Mouse (Mus musculus) urinary bladder, postnatal 4 days (tissue): ENCODE measurements at regions not wholly inside any gene's neighbourhood (a gene's known extent, or its start where the extent isn't known, plus 50 kb on each side); places are given as distances from the start of the nearest gene placed in this dataset.

Experiments used
- DNase-seq, 2 experiments: peaks; one replicate each; pipeline ENCODE4 v3.0.0; 2021 to 2022; ENCODE audit warnings: low spot score in 2 of 2

DNA sequence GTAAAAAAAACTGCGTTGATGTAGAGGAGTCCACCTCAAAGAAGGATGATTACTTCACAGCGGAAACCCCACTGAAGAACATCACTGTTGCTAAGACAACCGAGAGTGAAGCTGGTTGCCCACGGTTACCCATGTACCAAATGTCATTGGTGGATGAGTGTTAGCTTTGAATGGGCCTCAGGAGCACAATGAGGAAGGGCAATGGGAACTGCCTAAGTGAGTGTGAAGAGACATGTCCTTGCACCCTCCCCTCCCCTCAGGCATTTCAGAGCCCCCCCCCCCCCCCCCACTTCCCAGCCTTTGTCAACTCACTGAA lies 96.1 kb upstream of the Chd2 start:
- no peak for DNase-seq

DNA sequence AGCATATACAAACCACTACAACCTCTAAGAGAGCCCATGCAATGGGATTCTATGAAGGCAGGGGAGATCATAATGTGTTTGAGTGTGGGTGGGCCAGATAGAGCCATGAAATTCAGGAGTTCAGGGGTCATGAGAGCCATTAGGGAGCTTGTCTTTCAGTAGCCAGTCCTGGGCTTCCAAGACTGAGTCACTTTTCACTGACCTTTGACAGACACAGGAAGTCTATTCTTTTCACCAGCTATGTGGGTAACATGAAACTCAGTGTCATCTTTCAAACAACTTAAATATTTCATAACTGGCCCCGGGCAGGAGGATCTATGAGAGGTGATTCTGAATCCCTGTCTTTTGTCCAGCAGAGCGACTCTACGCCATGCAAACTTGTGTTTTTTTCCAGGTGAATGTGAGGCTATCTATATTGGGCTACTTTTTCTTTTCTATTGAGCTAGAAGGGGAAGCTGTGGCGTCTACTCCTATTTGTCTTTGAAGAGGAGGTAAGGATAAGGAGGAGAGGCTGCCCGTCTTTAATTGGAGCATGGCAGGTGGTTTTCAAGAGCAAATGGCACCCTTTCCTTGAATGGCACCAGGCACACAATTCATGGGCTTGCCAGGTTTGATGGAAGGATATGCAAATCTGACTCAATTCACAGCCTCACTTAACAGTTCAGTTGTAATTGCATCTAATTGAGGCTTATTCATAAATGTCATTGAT lies 95.6 kb upstream of the Chd2 start:
- no peak for DNase-seq

- DNase-seq = no peak
Measured at GRCm38 (mm10) chr7:73635422-73635821, 93.8 kb upstream of the Chd2 start.

DNA sequence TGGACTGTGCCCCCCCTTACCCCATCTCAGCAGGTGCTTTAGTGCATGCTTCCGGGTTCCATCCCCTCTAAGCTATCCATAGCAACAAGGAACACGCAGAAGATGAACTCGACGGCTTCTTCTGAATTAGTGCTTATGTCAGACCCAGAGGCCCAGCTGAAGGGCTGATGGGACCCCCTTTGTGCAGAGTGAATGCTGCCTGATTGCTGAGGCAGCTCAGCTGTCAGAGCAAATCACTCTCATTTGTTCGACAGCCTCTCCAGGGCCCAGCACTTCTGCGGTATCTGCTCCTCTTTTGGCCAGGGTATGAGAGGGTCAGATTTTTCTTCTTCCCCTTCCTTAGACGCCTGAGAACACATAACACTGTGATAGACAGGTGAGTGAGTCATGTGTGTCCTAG lies 89.2 kb upstream of the Chd2 start:
- no peak for DNase-seq

GRCm38 (mm10) chr7:73629182-73629581 lies 87.6 kb upstream of the Chd2 start:
- DNase-seq = no peak

- DNase-seq = peak in 1 of 2 experiments; percentile 47
Measured at GRCm38 (mm10) chr7:73628071-73628470, 86.4 kb upstream of the Chd2 start.

DNA sequence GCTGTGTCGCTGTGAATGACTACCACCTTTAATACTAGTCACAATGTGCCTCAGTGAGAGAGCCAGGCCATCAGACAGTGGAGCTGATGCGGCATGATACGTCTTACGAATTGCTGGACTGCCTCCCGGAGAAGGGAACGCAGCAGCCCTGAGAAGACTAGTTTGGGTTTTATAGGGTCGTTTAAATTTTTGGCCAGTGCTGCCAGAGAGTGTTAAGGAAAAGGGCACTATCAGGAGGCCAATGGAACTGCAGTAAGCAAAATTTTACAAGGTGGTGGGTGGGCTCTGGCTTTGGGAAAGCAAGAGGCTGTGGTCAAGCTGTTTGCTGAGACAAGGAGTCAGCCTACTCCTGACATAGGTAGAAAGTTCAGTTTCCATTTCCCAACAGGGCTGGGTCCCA lies 84.7 kb upstream of the Chd2 start:
- no peak for DNase-seq

DNA sequence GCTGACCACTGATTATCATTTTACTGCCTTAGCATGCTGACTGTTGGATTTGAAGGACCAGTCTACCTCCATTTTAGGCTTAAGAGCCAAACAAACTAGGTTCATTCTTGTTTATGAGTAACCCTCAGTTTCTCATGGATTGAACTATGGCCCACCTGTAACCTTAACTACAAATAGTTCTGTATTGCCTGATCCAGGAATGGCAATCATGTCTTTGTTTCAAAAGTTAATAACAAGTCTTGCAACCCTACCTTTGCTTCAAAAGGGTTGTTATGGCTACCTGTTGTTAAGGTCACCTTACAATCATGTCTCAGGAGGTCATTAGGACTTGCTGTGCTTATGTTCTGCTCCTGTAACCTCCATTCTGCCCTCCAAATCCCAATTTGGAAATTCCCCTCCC lies 84.0 kb upstream of the Chd2 start:
- no peak for DNase-seq

GRCm38 (mm10) chr7:73624992-73625391 lies 83.4 kb upstream of the Chd2 start:
- DNase-seq = no peak

DNA sequence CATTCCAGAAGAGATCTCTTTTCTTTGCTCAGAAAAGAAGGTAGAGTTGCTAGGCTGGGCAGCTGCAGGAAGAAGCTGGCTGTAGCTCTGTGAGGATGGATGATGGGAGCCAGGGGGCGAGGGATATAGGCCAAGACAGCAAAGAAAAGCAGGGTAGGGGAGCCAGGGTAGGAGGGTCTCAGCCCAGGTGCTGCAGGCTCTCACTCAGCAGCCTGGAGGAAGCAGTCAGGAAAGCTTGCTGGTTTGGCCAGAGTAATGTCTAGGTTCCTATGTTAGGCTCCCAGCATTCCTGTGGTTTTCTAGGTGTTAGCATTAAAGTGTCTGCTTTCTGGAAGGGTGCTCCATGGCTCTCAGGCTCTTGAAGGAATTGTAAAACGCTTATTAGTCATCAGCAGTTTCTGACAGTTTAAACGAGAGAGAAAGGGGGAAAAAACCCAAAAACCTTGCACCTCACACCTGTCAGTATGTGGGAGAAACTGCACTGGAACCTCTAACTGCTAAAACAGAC lies 82.5 kb upstream of the Chd2 start:
- DNase-seq = no peak

- no peak for DNase-seq
Measured at GRCm38 (mm10) chr7:73622468-73622867, 80.8 kb upstream of the Chd2 start.

DNA sequence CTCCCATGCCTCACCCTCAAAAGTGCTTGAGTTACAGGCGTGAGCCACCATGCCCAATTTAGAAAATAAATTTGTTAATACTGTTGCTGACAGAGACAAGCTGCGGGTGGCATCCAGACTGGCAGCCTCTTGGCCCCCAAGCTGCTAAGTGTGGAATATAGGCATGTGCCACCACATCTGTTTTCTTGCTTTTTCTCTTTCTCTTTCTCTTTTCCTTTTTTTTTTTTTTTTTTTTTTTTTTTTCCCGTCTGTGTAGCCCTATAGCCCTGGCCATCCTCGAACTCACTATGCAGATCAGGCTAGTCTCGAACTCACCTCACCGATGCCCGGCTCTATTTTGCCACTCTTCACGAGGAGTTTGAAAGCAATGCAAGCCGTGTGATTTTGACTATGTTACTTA lies 78.7 kb upstream of the Chd2 start:
- DNase-seq = no peak

GRCm38 (mm10) chr7:73618758-73619416 lies 77.3 kb upstream of the Chd2 start:
- no peak for DNase-seq

GRCm38 (mm10) chr7:73617910-73618757 lies 76.5 kb upstream of the Chd2 start:
- DNase-seq = peak; percentile 99

DNA sequence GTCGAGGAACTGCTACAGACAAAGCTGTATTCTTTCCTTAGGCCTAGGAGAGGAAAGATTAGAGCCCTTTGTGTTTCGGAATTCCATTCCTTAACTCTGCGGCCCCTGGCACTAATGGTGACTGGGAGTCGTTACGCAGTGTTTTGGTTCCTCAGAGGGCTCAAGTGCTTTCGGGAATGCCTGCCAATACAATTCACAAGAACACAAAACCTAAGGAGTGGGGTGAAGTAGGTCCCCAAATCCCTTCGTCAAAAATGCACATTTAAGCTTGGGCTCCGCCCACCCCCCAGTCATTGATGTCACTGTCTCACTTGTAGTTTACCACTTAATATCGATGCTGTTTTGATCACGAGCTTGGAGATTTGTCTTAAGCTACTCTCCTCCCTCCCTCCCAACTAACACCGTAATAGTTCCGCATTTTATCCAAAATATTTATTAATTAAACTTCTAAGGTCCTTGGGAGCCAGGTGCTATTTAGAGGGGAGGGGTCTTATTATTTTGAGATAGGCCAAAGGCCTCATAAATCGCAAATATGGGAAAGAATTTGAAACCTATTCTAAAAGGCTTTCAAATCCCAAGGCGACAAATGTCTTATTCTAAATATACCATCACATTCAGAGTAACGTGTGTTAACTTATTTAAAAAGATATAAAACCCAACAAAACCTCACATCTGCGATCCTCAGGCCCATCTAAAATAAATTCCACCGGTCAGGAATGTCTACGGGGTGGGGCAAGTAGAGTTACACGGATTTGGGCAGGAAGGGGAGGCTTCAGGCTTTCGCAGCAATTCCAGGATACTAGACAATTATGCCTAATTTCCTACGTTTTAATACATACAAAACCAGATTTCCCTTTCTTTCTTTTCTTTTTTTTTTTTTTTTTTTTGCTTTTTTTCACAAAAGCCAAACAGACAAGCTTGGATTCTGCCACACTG lies 75.6 kb upstream of the Chd2 start:
- DNase-seq = peak in 1 of 2 experiments; percentile 37

DNA sequence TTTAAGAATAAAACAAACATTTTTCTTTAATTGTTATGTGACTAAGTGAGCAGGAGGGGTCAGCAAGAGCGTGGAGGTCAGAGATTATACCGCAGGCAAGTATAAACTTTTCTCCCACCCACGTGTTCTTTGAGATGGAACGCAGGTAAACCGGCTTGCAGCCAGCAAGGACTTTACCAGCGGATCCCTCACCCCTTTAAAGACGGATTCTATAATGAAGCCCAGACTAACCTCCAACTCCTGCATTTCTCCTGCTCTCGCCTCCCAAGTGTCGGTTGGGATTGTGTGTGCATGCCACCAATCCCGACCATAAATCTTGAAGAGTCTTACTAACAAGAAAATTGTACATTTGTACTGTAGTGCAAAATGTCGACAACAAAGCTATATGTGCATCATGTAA lies 74.4 kb upstream of the Chd2 start:
- no peak for DNase-seq

GRCm38 (mm10) chr7:73614840-73615555 lies 73.4 kb upstream of the Chd2 start:
- DNase-seq = no peak

DNA sequence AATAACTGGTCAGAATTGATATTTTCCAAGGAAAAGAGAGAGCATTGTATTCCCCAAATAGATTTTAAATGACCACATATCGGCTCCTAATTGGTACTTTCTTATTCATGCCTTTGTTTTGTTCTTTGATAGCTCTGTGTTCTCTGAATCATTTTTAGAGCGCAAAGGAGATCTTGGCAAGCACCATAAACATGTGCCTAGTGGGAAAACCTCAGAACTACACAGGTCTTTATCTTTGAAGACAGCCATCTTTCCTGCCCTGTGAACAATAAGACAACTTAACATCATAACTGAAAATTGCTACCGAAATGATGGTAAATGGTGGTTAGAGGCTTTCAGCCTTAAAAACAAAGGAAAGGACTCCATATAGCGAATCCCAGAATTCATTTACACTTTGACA lies 72.7 kb upstream of the Chd2 start:
- DNase-seq = no peak

GRCm38 (mm10) chr7:73612752-73613092 lies 71.1 kb upstream of the Chd2 start:
- DNase-seq = no peak

DNA sequence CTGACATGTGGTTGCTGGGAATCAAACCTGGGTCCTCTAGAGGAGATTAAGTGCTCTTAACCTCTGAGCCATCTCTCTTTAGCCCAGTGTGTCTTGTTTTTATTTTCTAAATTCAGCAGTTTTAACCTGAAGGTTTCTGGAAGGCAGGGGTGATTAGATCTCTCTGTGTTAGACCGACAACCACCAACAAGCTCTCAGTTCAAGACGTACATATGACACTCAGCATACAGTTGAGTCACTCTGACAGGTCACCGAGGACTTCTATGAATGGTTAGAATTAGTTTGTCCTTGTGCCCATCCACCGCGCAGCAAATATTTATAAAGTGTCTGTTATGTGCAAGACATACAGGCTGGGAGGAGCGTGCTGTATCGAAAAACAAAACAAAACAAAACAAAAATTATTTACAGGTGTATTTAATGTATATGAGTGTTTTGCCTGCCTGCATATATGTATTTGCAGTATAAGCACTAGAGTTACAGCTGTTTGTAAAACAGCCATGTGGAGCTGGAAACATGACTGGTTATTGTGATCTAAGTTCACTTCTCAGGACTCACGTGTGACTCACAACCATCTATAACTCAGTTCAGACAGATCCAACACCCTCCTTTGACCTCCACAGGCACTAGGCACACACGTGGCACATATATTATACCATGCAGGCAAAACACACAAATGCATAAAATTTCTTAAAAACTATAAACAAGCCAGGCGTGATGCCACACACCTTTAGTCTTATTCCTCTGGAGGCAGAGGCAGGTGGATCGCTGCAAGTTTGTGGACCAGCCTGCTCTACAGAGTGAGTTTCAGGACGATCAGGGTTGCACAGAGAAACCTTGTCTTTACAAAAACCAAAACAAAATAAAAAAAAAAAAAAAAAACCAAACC lies 70.5 kb upstream of the Chd2 start:
- no peak for DNase-seq
